Mouse (Mus musculus): ENCODE results near the gene Atf7ip. TPM values are rescaled to one million over a fixed set of nuclear protein-coding genes. Genes with fewer than 3 reads are reported as not detected.
"Not testable (repeated sequence)": the region's sequence is repeated elsewhere in the genome, so short reads cannot be mapped to it uniquely, and the experiment has no call there.

Atf7ip gene
- 48.3 and 56.1 TPM in 2 replicates for polyA plus RNA-seq (2014; fragmentation: Nextera tagmentation; extraction: Ambion mirVana)

GRCm38 (mm10) chr6:136505867-136506266, at the start of gene Atf7ip:
TSS of gene Atf7ip (plus strand) at chr6:136506167.
- not testable (repeated sequence) for H3K27ac ChIP-seq (ENCODE audit: low read depth); H3K9ac ChIP-seq; H3K4me2 ChIP-seq; H3K4me1 ChIP-seq (ENCODE audit: insufficient read depth); DNase-seq; ATAC-seq (ENCODE audit: insufficient read depth); H3K4me3 ChIP-seq (ENCODE audit: low read depth, low read length); H3K27me3 ChIP-seq (ENCODE audit: insufficient read depth, low read length); H3K9me3 ChIP-seq (ENCODE audit: low read depth, low read length); H3K36me3 ChIP-seq (ENCODE audit: insufficient read depth)
- 42% methylated on average over 1 of the region's 3 CpGs for WGBS

GRCm38 (mm10) chr6:136456302-136456701, 49.7 kb upstream of the Atf7ip start:
- H3K4me1 ChIP-seq (ENCODE audit: insufficient read depth): no peaks in the 10 kb centered on the region
- H3K36me3 ChIP-seq (ENCODE audit: insufficient read depth): no peaks in the 10 kb centered on the region
- no peak overlapping the region for H3K27ac ChIP-seq (ENCODE audit: low read depth)
- no peak overlapping the region for H3K4me2 ChIP-seq
- no peak overlapping the region for H3K9ac ChIP-seq
- no peak for TF ChIP-seq CTCF (IDR thresholded peaks at IDR 0.05; ENCODE audit: low read depth)
- H3K27me3 ChIP-seq (ENCODE audit: insufficient read depth, low read length): no peaks in the 10 kb centered on the region
- DNase-seq (no peak), ATAC-seq (ENCODE audit: insufficient read depth) (no peak)
- no peak overlapping the region for H3K4me3 ChIP-seq (ENCODE audit: low read depth, low read length)
- WGBS: 76% methylated on average over 1 of the region's 1 CpGs
- H3K9me3 ChIP-seq (ENCODE audit: low read depth, low read length): no peaks in the 10 kb centered on the region

GRCm38 (mm10) chr6:136459156-136459555, 46.8 kb upstream of the Atf7ip start:
- no peak overlapping the region for H3K9ac ChIP-seq
- no peak overlapping the region for H3K27ac ChIP-seq (ENCODE audit: low read depth)
- 72% methylated on average over 7 of the region's 7 CpGs for WGBS
- no peak for TF ChIP-seq CTCF (IDR thresholded peaks at IDR 0.05; ENCODE audit: low read depth)
- no peaks in the 10 kb centered on the region for H3K27me3 ChIP-seq (ENCODE audit: insufficient read depth, low read length)
- DNase-seq (no peak), ATAC-seq (ENCODE audit: insufficient read depth) (no peak)
- no peak overlapping the region for H3K4me2 ChIP-seq
- no peak overlapping the region for H3K4me3 ChIP-seq (ENCODE audit: low read depth, low read length)
- H3K9me3 ChIP-seq (ENCODE audit: low read depth, low read length): no peaks in the 10 kb centered on the region
- no peaks in the 10 kb centered on the region for H3K36me3 ChIP-seq (ENCODE audit: insufficient read depth)
- H3K4me1 ChIP-seq (ENCODE audit: insufficient read depth): no peaks in the 10 kb centered on the region; the same call in 1 of the 2 replicates

GRCm38 (mm10) chr6:136463491-136463890, 42.5 kb upstream of the Atf7ip start:
- no peaks in the 10 kb centered on the region for H3K9me3 ChIP-seq (ENCODE audit: low read depth, low read length)
- ATAC-seq (ENCODE audit: insufficient read depth) (no peak), DNase-seq (peak; percentile 38)
- WGBS: 56% methylated on average over 9 of the region's 9 CpGs
- peaks cover 10% of the 10 kb centered on the region; the same call in 1 of the 2 replicates for H3K4me1 ChIP-seq (ENCODE audit: insufficient read depth)
- peak overlapping the region; percentile 51; the same call in 1 of the 2 replicates for H3K27ac ChIP-seq (ENCODE audit: low read depth)
- TF ChIP-seq CTCF (IDR thresholded peaks at IDR 0.05; ENCODE audit: low read depth): no peak
- H3K27me3 ChIP-seq (ENCODE audit: insufficient read depth, low read length): no peaks in the 10 kb centered on the region
- no peak overlapping the region for H3K9ac ChIP-seq
- no peaks in the 10 kb centered on the region for H3K36me3 ChIP-seq (ENCODE audit: insufficient read depth)
- H3K4me3 ChIP-seq (ENCODE audit: low read depth, low read length): no peak overlapping the region
- no peak overlapping the region for H3K4me2 ChIP-seq

- H3K27me3 ChIP-seq (ENCODE audit: insufficient read depth, low read length): no peaks in the 10 kb centered on the region
- H3K4me2 ChIP-seq: no peak overlapping the region
- WGBS: 48% methylated on average over 12 of the region's 12 CpGs
- peak overlapping the region; percentile 68 for H3K27ac ChIP-seq (ENCODE audit: low read depth)
- TF ChIP-seq CTCF (IDR thresholded peaks at IDR 0.05; ENCODE audit: low read depth): no peak
- no peaks in the 10 kb centered on the region for H3K9me3 ChIP-seq (ENCODE audit: low read depth, low read length)
- peaks cover 14% of the 10 kb centered on the region for H3K4me1 ChIP-seq (ENCODE audit: insufficient read depth)
- no peak overlapping the region for H3K4me3 ChIP-seq (ENCODE audit: low read depth, low read length)
- ATAC-seq (ENCODE audit: insufficient read depth): no peak
- H3K36me3 ChIP-seq (ENCODE audit: insufficient read depth): no peaks in the 10 kb centered on the region
- peak; percentile 73 for DNase-seq
- no peak overlapping the region for H3K9ac ChIP-seq
Measured at GRCm38 (mm10) chr6:136464121-136464621, 41.8 kb upstream of the Atf7ip start.

- H3K36me3 ChIP-seq (ENCODE audit: insufficient read depth): no peaks in the 10 kb centered on the region
- peaks cover 22% of the 10 kb centered on the region for H3K4me1 ChIP-seq (ENCODE audit: insufficient read depth)
- H3K4me3 ChIP-seq (ENCODE audit: low read depth, low read length): no peak overlapping the region
- no peak for TF ChIP-seq CTCF (IDR thresholded peaks at IDR 0.05; ENCODE audit: low read depth)
- no peak overlapping the region for H3K27ac ChIP-seq (ENCODE audit: low read depth)
- no peaks in the 10 kb centered on the region for H3K27me3 ChIP-seq (ENCODE audit: insufficient read depth, low read length)
- 0 out of 2 replicates have a peak, but pooled peaks cover 3% of the 10 kb centered on the region for H3K9me3 ChIP-seq (ENCODE audit: low read depth, low read length)
- no peak overlapping the region for H3K9ac ChIP-seq
- no peak for DNase-seq
- H3K4me2 ChIP-seq: no peak overlapping the region
- WGBS: 81% methylated on average over 8 of the region's 8 CpGs
- ATAC-seq (ENCODE audit: insufficient read depth): no peak
Measured at GRCm38 (mm10) chr6:136465021-136465420, 40.9 kb upstream of the Atf7ip start.

GRCm38 (mm10) chr6:136465959-136466381, 40.0 kb upstream of the Atf7ip start:
- DNase-seq (peak; percentile 83), ATAC-seq (ENCODE audit: insufficient read depth) (no peak)
- Histone ChIP-seq H3K4me3 (ENCODE audit: low read depth, low read length) (no peak overlapping the region), H3K27ac (ENCODE audit: low read depth) (peak overlapping the region; percentile 33), H3K36me3 (ENCODE audit: insufficient read depth) (no peaks in the 10 kb centered on the region), H3K9me3 (ENCODE audit: low read depth, low read length) (0 out of 2 replicates have a peak, but pooled peaks cover 4% of the 10 kb centered on the region), H3K4me1 (ENCODE audit: insufficient read depth) (peaks cover 30% of the 10 kb centered on the region), H3K27me3 (ENCODE audit: insufficient read depth, low read length) (no peaks in the 10 kb centered on the region), H3K4me2 (no peak overlapping the region), H3K9ac (0 out of 2 replicates have a peak overlapping the region, but pooled peaks have one; percentile 19)
- WGBS: 26% methylated on average over 8 of the region's 8 CpGs
- TF ChIP-seq CTCF (IDR thresholded peaks at IDR 0.05; ENCODE audit: low read depth): peak; percentile 72

All from lung, embryonic 14.5 days (tissue).